Mouse (Mus musculus): Measurements from ENCODE around the gene Gm20449. TPM values are rescaled to one million over a fixed set of nuclear protein-coding genes. Genes with fewer than 3 reads are reported as not detected.
"Not testable (repeated sequence)": the region's sequence is repeated elsewhere in the genome, so short reads cannot be mapped to it uniquely, and the experiment has no call there.

The Gm20449 gene
- polyA plus RNA-seq, 1 experiment = 0.11 TPM

DNA sequence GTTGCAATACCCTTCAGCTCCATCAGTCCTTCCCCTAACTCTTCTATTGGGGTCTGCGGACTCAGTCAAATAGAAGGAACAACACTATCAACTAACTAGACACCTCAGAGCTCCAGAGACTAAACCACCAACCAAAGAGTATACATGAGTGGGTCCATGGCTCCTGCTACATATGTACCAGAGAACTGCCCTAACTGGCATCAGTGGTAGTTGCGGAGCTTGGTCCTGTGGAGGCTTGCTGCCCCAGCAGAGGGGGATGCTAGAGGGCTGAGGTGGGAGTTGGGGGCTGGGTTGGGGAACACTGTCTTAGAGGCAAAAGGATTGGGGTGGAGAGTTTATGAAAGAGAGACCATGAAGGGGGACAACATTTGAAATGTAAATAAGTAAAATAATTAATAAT is 1.3 kb downstream of the Gm20449 start:
- TF ChIP-seq POLR2A (IDR thresholded peaks at IDR 0.05; ENCODE audit: control insufficient read depth, extremely low read depth, insufficient read depth, low read length, poor library complexity) (no peak), CTCF (IDR thresholded peaks at IDR 0.05; ENCODE audit: borderline replicate concordance, control insufficient read depth, extremely low read depth, insufficient read depth, low read length, poor library complexity) (no peak)
- 98% methylated on average over 2 of the region's 2 CpGs for WGBS
- H3K27ac ChIP-seq (ENCODE audit: control insufficient read depth, insufficient read depth, low read length) = no peak overlapping the region
- peak; percentile 29 for DNase-seq
- H3K27me3 ChIP-seq (ENCODE audit: control insufficient read depth, insufficient read depth, low read length) = no peaks in the 10 kb centered on the region
- H3K4me3 ChIP-seq (ENCODE audit: control insufficient read depth, insufficient read depth, low read length) = no peak overlapping the region
- no peaks in the 10 kb centered on the region for H3K4me1 ChIP-seq (replicated peaks; ENCODE audit: control insufficient read depth, insufficient read depth, low read length)
- no peaks in the 10 kb centered on the region for H3K36me3 ChIP-seq (ENCODE audit: control insufficient read depth, insufficient read depth, low read length)

DNA sequence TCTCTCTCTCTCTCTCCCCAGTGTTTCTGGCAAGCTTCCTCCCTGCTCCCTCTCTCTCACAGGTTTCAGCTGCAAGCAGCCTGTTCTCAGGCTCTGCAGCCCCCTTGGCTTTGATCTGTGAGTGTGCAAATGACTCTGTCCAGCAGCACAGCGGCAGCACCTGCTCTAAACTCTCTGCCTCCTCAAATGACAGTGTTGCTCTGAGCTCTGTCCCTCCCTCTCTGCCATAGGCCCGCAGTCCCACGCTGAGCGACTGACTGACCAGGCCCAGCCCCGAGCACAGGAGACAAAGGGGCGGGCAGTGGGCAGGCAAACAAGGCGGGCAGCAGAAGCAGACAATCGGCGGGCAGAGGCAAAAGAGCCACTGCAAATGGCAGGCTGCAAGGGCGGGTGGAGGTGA is 47.4 kb downstream of the Gm20449 start:
- DNase-seq = no peak
- no peak overlapping the region for H3K27ac ChIP-seq (ENCODE audit: control insufficient read depth, insufficient read depth, low read length)
- no peak for TF ChIP-seq POLR2A (IDR thresholded peaks at IDR 0.05; ENCODE audit: control insufficient read depth, extremely low read depth, insufficient read depth, low read length, poor library complexity)
- no peak for TF ChIP-seq CTCF (IDR thresholded peaks at IDR 0.05; ENCODE audit: borderline replicate concordance, control insufficient read depth, extremely low read depth, insufficient read depth, low read length, poor library complexity)
- H3K4me3 ChIP-seq (ENCODE audit: control insufficient read depth, insufficient read depth, low read length) = no peak overlapping the region
- H3K4me1 ChIP-seq (replicated peaks; ENCODE audit: control insufficient read depth, insufficient read depth, low read length) = no peaks in the 10 kb centered on the region
- no peaks in the 10 kb centered on the region for H3K27me3 ChIP-seq (ENCODE audit: control insufficient read depth, insufficient read depth, low read length)
- no peaks in the 10 kb centered on the region for H3K36me3 ChIP-seq (ENCODE audit: control insufficient read depth, insufficient read depth, low read length)
- 20% methylated on average over 10 of the region's 10 CpGs for WGBS

DNA sequence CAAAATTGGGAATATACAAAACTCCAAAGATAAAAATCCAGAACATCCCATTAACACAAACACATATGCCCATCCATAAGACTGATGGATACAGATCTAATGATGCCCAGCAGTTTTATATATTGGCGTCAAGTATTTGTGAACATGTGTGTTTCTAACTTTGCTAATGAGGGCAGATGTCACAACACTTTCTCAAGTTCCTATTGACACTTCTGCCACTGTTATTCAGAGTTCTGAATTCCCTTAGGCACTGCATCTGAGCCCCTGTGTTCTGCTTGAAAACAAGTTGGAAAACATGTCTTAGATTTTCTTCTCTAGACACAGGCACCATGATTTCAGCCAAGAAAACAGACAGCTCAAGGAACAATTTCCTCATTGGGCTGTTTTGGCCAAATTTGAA is 50.6 kb downstream of the Gm20449 start, which contains the start of gene Vmn2r57:
Vmn2r57 (minus strand) TSS at position 101 of the 400 bp plus-strand sequence.
- 69% methylated on average over 1 of the region's 1 CpGs for WGBS
- not testable (repeated sequence) for H3K4me3 ChIP-seq (ENCODE audit: control insufficient read depth, insufficient read depth, low read length); H3K36me3 ChIP-seq (ENCODE audit: control insufficient read depth, insufficient read depth, low read length); DNase-seq; H3K27ac ChIP-seq (ENCODE audit: control insufficient read depth, insufficient read depth, low read length); H3K4me1 ChIP-seq (replicated peaks; ENCODE audit: control insufficient read depth, insufficient read depth, low read length); H3K27me3 ChIP-seq (ENCODE audit: control insufficient read depth, insufficient read depth, low read length)

DNA sequence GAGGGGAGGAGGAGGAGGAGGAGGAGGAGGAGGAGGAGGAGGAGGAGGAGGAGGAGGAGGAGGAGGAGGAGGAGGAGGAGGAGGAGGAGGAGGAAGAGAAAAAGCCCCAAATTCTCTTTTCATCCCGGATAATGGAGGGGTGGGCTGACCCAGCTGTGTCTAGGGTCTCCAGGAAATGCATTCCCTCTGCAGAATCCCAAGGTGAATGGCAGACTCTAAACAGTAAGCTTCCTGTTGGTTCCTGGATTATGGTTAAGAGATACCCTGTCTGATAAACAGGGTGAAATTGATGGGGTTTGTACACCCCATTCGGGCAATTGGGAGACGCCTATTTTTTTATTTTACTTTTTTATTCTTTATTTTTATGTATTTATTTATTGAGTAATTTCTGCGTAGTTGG is 105.1 kb downstream of the Gm20449 start:
- 81% methylated on average over 4 of the region's 4 CpGs for WGBS
- TF ChIP-seq POLR2A (IDR thresholded peaks at IDR 0.05; ENCODE audit: control insufficient read depth, extremely low read depth, insufficient read depth, low read length, poor library complexity) (no peak), CTCF (IDR thresholded peaks at IDR 0.05; ENCODE audit: borderline replicate concordance, control insufficient read depth, extremely low read depth, insufficient read depth, low read length, poor library complexity) (no peak)
- Histone ChIP-seq H3K36me3 (ENCODE audit: control insufficient read depth, insufficient read depth, low read length) (no peaks in the 10 kb centered on the region), H3K4me3 (ENCODE audit: control insufficient read depth, insufficient read depth, low read length) (no peak overlapping the region), H3K27me3 (ENCODE audit: control insufficient read depth, insufficient read depth, low read length) (no peaks in the 10 kb centered on the region), H3K27ac (ENCODE audit: control insufficient read depth, insufficient read depth, low read length) (no peak overlapping the region), H3K4me1 (replicated peaks; ENCODE audit: control insufficient read depth, insufficient read depth, low read length) (0 out of 2 replicates have a peak, but pooled peaks cover 2% of the 10 kb centered on the region)
- no peak for DNase-seq

DNA sequence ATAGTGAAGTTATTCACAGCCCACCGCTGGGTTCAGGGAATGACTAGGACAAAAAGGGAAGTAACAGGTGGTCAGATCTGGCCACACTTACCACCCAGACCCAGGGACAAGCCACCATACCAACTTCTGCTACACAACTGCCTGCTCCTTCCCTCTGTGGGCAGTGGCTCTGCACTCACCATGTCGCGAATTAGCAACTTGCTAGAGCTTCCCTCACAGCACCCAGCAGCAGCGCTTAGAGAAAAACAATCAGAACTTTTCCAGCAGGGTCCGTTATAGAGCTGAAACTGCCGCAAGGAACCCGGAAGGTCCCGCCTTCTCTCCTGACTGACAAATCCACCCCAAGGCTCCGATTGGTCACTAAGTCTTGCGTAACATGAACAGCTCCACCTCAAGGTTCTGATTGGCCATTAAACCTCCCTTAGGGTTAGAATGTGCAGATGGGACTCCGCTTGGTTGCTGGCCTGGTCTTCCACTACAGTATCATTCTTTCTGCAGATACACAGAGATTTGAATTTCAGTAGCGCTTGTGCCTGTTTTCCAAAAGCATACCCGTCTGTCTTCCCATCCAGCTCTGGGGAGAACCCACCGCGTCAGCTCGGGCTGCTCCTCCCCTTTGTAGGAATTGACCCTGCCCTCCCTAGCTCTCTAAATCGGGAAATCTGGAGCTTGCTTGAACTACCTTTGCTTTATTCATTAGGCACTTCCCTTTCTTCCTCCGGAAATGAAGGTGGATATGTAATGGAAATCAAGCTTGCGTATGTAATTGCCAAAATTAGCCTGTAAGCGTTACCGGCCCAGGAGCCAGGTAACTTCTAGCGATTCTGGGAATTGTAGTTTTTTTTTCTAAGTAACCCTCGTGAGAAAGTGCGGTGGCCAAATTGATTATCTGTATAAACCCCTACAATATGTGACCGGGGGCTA is 105.9 kb downstream of the Gm20449 start, which contains the start of gene AI987944:
AI987944 (minus strand) TSS at position 332 of the 924 bp plus-strand sequence.
- H3K27ac ChIP-seq (ENCODE audit: control insufficient read depth, insufficient read depth, low read length) = peak within 1 kb of the TSS; percentile 92
- no peaks in the 10 kb centered on the region for H3K27me3 ChIP-seq (ENCODE audit: control insufficient read depth, insufficient read depth, low read length)
- peak; percentile 79 for DNase-seq
- 1% methylated on average over 25 of the region's 25 CpGs for WGBS
- TF ChIP-seq POLR2A (IDR thresholded peaks at IDR 0.05; ENCODE audit: control insufficient read depth, extremely low read depth, insufficient read depth, low read length, poor library complexity) = no peak
- TF ChIP-seq CTCF (IDR thresholded peaks at IDR 0.05; ENCODE audit: borderline replicate concordance, control insufficient read depth, extremely low read depth, insufficient read depth, low read length, poor library complexity) = no peak
- no peaks in the 10 kb centered on the region for H3K36me3 ChIP-seq (ENCODE audit: control insufficient read depth, insufficient read depth, low read length)
- H3K4me1 ChIP-seq (replicated peaks; ENCODE audit: control insufficient read depth, insufficient read depth, low read length) = 0 out of 2 replicates have a peak, but pooled peaks cover 2% of the 10 kb centered on the region
- peak within 1 kb of the TSS; percentile 86 for H3K4me3 ChIP-seq (ENCODE audit: control insufficient read depth, insufficient read depth, low read length)

Other genes starting within 250 kb of the Gm20449 start
- gene AI987944, start 106.0 kb downstream of the Gm20449 start, polyA plus RNA-seq (2012; rRNA removed) = 4.3 and 5.1 TPM in 2 replicates
- gene Vmn2r57, start 50.7 kb downstream of the Gm20449 start, polyA plus RNA-seq (2012; rRNA removed) = 0.04 TPM in 2 replicates
- gene AW146154, start 473 bp upstream of the Gm20449 start, polyA plus RNA-seq (2012; rRNA removed) = 9.9 and 10.8 TPM in 2 replicates
- gene Gm6871, start 74.2 kb upstream of the Gm20449 start, polyA plus RNA-seq (2012; rRNA removed) = not detected in 2 replicates
- 9.0 and 10.3 TPM in 2 replicates for gene 2610021A01Rik, start 99.8 kb upstream of the Gm20449 start, polyA plus RNA-seq (2012; rRNA removed)
- 0.81 and 1.2 TPM in 2 replicates for gene Zfp788, start 133.8 kb upstream of the Gm20449 start, polyA plus RNA-seq (2012; rRNA removed)

Measured in thymus, adult 2 months (tissue).